Mouse (Mus musculus) thymus, adult 18-20 months (tissue): ENCODE measurements around the gene Rsbn1l.

ENCODE experiments used
- DNase-seq, 2 experiments: peaks; one replicate each; pipeline ENCODE4 v3.0.0; 2022; ENCODE audit warnings: mixed read lengths in 2 of 2

Gene Rsbn1l

GRCm38 (mm10) chr5:20956298-20956697 is at the start of gene Rsbn1l:
Gene Rsbn1l (minus strand): TSS chr5:20956398.
- no peak for DNase-seq

GRCm38 (mm10) chr5:21002723-21003122 is 46.5 kb upstream of the Rsbn1l start:
- DNase-seq, result peak; percentile 28 to 58

GRCm38 (mm10) chr5:21001622-21002315 is 45.6 kb upstream of the Rsbn1l start:
- no peak for DNase-seq

DNA sequence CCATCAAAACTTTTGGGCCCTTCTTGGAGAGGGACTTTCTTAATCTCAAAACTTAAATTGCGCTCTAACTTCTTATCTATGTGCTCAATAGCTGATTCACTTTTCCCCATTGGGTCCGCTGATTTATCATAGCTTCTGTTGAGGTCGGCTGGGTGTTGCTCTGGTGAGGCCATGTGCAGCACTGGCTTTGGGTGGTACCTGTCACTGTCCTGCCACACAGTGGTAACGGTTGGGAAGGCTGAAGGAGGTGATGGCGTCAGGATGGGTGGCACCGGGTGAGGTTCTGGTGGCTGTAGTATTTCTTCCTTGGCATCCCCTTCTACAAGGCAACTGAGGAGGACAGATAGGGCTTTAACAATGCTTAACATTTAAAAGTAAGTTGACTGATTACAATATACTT is 42.2 kb upstream of the Rsbn1l start:
- DNase-seq, result no peak

DNA sequence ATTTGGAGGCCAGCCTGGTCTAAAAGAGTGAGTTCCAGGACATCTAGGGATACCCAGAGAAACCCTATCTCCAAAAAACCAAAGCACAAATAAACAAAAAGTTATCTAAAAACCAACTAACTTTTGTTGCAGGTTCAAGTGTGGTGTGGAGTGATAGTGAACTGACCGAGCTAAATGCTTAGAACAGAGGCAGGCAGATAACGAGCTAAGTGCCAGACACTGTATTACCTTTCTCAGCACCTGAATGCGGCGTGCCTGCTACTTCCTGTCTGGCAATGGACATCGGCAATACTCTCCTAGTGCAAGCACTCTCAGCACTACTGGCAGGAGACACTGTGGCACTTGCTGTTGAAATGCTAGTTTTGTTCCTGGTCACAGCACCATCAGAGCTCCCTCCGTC is 41.4 kb upstream of the Rsbn1l start:
- no peak for DNase-seq

DNA sequence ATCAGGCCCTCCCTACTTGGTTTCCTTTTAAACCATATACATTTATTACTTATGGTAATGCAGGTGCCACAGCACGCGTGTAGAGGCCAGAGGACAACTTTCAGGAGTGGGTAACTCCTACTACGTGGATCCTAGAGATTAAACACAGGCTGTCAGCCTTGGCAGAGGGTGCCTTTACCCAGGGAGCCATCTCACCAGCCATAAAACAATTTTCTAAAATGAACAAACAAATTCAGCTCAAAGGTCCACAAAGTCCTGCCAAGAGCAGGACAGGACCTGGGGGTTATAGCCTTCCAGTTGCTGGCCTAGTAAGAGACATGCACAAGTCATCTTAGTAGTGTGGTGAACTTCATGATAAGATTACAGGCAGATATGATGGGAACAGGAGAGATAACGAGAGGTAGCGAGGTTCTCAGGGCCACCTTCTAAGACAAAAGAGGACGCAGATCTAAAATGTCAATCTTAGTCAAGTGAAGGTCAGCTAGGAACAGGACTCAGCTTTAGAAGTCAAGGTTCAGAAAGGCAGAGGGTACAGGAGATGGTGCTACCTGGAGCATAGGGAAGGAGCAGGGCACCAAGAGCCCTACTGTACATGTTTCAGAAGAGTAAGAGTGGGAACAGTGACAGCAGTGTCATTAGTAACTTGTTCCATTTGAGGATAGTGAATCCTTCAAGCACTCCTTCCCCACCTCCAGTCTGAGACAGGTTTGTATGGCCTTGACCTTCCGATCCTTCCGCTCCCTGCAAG is 34.0 kb upstream of the Rsbn1l start:
- no peak for DNase-seq

GRCm38 (mm10) chr5:20986271-20986670 is 30.1 kb upstream of the Rsbn1l start:
- DNase-seq, result no peak

- DNase-seq, result no peak
These were observed 27.3 kb upstream of the Rsbn1l start for GRCm38 (mm10) chr5:20983505-20983904.

DNA sequence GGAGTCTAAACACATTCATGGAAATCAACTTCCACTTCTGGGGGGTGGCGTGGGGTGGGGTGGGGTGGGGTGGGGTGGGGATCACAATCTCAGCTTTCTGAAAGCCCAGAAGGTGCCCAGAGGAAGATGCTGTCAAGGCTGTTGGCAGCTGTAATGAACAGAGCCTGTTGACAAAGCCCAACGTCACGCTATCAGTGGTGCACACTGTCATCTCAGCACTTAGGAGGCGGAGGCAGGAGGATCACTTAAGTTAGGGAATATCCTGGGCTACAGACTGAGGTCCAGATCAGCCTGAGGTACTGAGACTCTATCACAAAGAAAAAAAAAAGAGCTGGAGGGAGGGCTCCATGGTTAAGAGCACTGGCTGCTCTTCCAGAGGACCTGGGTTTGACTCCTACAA is 18.5 kb upstream of the Rsbn1l start:
- no peak for DNase-seq

DNA sequence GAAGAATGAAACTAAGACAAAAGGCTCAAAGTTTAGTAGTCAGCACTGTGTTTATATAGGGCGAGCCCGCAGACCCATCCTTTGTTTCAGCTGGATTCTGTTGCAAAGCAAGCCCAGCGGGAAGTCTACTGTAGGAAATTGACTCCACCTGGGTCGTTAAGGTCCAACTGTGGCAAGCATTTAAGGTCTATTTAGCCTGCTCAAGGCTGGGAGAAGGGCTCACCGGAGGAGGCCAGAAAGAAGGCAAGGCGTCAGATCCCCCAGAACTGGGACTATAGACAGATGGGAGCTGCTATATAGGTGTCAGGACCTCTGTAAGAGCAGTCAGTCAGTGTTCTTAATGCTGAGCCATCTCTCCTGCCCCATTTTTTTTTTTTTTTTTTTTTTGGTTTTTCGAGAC is 17.8 kb upstream of the Rsbn1l start:
- DNase-seq, result no peak

DNA sequence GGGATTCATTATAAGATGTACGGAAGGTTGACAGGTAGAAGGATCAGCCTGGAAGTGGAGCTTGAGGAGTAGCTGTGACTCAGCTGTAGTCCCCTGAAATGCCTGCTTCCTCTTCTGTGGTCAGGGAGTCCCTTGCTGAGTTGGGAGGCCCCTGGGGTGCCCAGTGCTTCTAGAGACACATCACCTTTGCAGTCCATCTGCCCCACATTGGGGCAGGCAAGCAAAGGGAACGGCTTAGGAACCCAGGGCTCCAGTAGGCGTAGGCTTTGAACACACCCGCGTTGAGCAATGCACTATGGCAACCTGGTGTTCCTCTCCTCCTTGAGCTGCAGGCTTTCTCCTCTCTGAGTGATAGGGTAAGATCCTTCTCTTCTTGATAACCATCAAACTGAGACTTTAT is 16.9 kb upstream of the Rsbn1l start:
- DNase-seq, result no peak

DNA sequence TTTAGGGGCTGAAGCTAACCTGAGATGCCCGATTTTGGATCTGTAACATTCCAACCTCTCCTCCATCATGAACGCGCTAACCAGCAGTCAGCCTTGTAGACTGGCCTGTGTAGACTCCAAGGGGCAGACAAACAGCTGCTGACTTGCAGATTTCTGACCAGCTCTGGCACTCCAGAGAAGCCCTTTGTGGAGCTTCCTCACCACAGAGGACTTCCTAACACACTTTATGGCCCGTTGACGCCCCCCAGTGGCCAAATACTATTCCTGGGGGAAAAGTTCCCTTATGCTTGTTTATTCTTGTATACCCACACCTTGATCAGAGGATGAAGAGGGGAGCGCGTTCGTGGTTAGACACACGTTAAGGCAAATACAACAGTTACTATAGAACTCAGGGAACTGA is 12.8 kb upstream of the Rsbn1l start:
- DNase-seq, result peak in 1 of 2 experiments; percentile 52

- no peak for DNase-seq
These were observed 12.3 kb upstream of the Rsbn1l start for GRCm38 (mm10) chr5:20968493-20968892.

GRCm38 (mm10) chr5:20967942-20968341 is 11.7 kb upstream of the Rsbn1l start:
- no peak for DNase-seq

- no peak for DNase-seq
These were observed 8.2 kb upstream of the Rsbn1l start for GRCm38 (mm10) chr5:20964446-20964845.

DNA sequence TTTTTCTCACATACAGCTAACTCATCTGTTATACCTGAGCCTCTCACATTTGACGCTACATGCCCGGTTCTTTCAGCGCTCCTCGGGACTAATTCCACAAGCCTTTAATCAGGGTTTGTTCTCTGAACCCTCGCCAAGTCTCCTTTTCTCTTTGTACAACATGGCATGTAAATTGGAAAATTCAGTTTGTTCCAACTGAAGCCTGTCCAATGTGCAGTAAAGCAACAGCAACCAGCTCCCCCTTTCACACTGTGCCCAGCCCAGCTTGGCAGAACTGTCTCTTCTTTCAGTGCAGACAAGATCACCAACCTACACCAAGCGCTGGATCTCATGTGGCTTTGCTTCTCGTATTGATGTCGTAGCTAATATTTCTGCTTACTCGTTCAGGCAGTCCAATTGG is 7.1 kb upstream of the Rsbn1l start:
- DNase-seq, result no peak

GRCm38 (mm10) chr5:20960927-20961326 is 4.7 kb upstream of the Rsbn1l start:
- no peak for DNase-seq

DNA sequence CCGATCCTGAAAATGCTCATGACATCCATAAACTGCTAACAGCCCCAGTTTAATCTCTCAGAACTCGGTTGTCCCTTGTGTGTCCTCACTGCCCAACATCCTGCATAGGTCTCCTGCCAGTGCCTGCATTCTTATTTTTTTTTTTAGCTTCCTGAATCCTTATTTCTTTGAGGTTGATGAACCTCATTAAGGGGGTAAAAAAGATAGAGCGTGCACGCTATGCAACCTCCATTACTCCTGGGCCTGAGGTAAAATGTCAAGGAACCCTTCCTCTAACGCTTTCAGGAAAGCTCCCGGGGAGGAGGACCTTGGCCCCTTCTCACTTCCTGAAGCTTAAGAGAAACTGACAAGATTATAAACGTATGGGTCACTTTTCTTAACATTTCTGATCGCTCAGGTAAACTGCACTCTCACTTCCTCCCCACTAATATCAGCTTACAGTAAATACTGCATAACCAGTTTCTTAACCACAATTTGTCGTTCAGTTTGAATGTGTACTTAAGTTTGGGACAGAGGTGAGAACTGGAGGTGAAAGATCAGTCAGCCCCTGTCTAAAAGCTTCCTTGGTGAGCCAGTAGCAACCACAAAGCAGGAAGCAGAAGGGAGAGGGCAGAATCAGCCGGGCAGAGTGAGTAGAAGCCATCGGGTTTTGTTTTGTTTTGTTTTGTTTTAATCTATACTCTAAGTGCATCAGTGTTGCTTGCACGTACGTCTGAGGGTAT is 923 bp downstream of the Rsbn1l start:
- DNase-seq, result peak in 1 of 2 experiments; percentile 28

- DNase-seq, result no peak
These were observed 3.8 kb downstream of the Rsbn1l start for GRCm38 (mm10) chr5:20952337-20952925.

DNA sequence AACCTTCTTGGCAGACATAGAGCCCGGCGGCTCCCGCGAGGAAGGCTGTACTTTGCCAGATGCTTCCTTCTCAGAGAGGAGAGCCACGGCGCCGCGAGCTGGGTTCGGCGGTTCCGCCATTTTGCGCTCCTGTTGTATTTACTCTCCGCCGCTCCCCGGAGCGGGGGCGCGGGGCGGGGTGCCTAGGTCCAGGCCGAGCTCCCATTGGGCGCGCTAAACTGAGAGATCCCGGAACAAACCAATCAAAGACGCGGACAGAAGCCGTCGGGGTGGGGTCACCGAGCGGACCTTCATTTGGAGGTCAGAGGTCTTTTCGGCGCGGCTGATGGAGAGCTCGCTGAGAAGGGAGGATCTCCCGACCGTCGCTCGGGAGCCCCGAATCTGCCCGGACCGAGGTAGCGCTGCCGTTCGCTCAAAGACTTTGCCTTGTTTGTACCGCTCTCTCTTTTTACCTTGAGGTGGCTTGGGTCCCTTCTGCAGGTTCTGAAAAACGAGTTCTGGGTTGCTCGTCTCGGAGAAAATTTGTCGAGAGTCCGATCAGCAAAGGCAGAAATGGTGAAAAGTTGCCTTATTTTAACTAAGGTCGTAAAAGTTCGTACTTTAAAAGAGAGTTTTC is 4.4 kb downstream of the Rsbn1l start:
- DNase-seq, result peak; percentile 94 to 96

- DNase-seq, result peak in 1 of 2 experiments; percentile 20
These were observed 5.1 kb downstream of the Rsbn1l start for GRCm38 (mm10) chr5:20950855-20951650.

- no peak for DNase-seq
These were observed 5.7 kb downstream of the Rsbn1l start for GRCm38 (mm10) chr5:20950516-20950854.
